Mouse (Mus musculus): ENCODE measurements at regions not wholly inside any gene's neighbourhood (a gene's known extent, or its start where the extent isn't known, plus 50 kb on each side); places are given as distances from the start of the nearest gene placed in this dataset.

DNA sequence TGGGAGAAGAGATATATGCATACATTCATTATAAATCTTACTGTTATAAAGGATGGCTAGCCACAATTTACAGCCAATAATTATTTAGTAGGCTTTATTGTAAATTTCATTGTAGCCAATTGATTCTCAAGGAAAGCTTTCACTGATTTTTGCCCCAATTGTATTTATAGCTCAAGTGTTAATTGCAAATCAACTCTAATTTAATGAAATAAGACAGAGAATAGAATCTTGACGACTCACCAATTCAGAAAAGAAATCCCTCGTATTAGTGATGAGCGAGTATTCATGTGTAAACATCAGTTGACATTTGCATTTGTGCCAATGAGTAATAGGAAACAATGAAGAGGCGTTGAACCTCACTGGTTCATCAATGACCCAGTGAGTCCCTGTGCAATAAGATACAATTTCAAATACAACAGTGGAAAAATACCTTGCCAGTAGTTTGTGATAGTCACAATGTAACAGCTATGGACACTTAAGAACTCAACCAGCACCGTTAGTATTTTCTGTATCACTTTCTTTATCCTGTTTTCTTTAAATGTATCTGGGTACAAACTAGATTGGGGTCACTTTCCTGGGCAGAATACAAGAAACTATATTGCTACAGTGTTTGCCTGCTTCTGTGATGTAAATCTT, 124.6 kb upstream of the Cpsf6 start:
- Histone ChIP-seq H3K27me3 (ENCODE audit: control insufficient read depth, insufficient read depth, low read length) (no peaks in the 10 kb centered on the region), H3K4me2 (replicated peaks; ENCODE audit: low read depth, low read length) (no peak overlapping the region), H3K4me1 (ENCODE audit: control insufficient read depth, insufficient read depth, low read length) (no peaks in the 10 kb centered on the region), H3K27ac (ENCODE audit: low read length) (no peak overlapping the region), H3K9me3 (ENCODE audit: control insufficient read depth, low read depth, low read length) (no peaks in the 10 kb centered on the region), H3K4me3 (ENCODE audit: low read depth, low read length) (no peak overlapping the region), H3K36me3 (ENCODE audit: control insufficient read depth, insufficient read depth, low read length) (no peaks in the 10 kb centered on the region), H3K9ac (replicated peaks; ENCODE audit: low read depth, low read length) (no peak overlapping the region)
- no peak for ATAC-seq (ENCODE audit: insufficient number of reproducible peaks, insufficient read depth, low FRiP score, low read depth)
- WGBS = 76% methylated on average over 5 of the region's 5 CpGs

- no peaks in the 10 kb centered on the region for H3K9me3 ChIP-seq (ENCODE audit: control insufficient read depth, low read depth, low read length)
- H3K27me3 ChIP-seq (ENCODE audit: control insufficient read depth, insufficient read depth, low read length) = no peaks in the 10 kb centered on the region
- H3K27ac ChIP-seq (ENCODE audit: low read length) = no peak overlapping the region
- H3K36me3 ChIP-seq (ENCODE audit: control insufficient read depth, insufficient read depth, low read length) = no peaks in the 10 kb centered on the region
- 73% methylated on average over 22 of the region's 22 CpGs for WGBS
- no peak overlapping the region for H3K4me3 ChIP-seq (ENCODE audit: low read depth, low read length)
- H3K9ac ChIP-seq (replicated peaks; ENCODE audit: low read depth, low read length) = no peak overlapping the region
- H3K4me1 ChIP-seq (ENCODE audit: control insufficient read depth, insufficient read depth, low read length) = no peaks in the 10 kb centered on the region
- ATAC-seq (ENCODE audit: insufficient number of reproducible peaks, insufficient read depth, low FRiP score, low read depth) = no peak
- H3K4me2 ChIP-seq (replicated peaks; ENCODE audit: low read depth, low read length) = no peak overlapping the region
Measured at GRCm38 (mm10) chr10:117503222-117504184, 123.7 kb upstream of the Cpsf6 start.

DNA sequence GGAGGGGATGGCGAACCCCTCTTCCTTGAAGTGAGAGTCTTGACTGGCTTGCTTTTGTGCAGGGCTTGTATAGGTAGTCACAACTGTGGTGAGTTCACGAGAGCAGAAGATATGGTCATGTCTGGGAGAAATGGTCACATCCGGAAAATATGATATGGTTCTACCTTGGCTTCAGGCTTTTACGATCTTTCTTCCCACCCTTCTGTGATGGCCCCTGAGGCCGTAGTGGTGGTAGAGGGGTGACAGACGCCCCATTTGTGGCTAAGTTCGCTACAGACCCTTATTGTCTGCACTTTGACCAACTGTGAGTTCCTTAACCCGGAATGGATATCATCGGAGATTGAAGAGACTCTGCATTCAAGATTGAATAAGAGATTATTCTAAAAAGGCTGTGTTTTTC, 122.9 kb upstream of the Cpsf6 start:
- Histone ChIP-seq H3K4me1 (ENCODE audit: control insufficient read depth, insufficient read depth, low read length) (no peaks in the 10 kb centered on the region), H3K9me3 (ENCODE audit: control insufficient read depth, low read depth, low read length) (no peaks in the 10 kb centered on the region), H3K27me3 (ENCODE audit: control insufficient read depth, insufficient read depth, low read length) (no peaks in the 10 kb centered on the region), H3K4me2 (replicated peaks; ENCODE audit: low read depth, low read length) (no peak overlapping the region), H3K36me3 (ENCODE audit: control insufficient read depth, insufficient read depth, low read length) (no peaks in the 10 kb centered on the region), H3K4me3 (ENCODE audit: low read depth, low read length) (no peak overlapping the region), H3K27ac (ENCODE audit: low read length) (no peak overlapping the region), H3K9ac (replicated peaks; ENCODE audit: low read depth, low read length) (no peak overlapping the region)
- WGBS = 85% methylated on average over 9 of the region's 9 CpGs
- no peak for ATAC-seq (ENCODE audit: insufficient number of reproducible peaks, insufficient read depth, low FRiP score, low read depth)

DNA sequence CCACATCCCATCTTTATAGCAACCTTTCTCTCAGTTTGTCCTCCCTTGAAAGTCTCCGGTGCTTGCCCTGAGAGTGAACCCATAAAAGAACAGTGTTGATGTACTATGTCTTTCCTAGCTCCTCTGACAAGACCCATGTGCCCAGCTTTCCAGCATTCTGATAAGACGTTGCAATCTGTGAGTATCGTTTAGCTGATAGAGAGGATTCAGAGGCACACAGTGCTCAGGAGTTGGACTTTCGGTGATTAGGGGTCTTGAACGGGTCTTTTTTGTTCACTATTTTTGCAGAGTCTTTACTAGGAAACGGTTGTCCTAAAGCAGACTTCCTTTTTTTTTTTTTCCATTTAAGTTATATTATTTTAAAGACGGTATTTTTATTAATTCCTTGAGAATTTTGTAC, 122.3 kb upstream of the Cpsf6 start:
- no peak overlapping the region for H3K4me3 ChIP-seq (ENCODE audit: low read depth, low read length)
- WGBS = 78% methylated on average over 7 of the region's 7 CpGs
- H3K36me3 ChIP-seq (ENCODE audit: control insufficient read depth, insufficient read depth, low read length) = no peaks in the 10 kb centered on the region
- H3K27me3 ChIP-seq (ENCODE audit: control insufficient read depth, insufficient read depth, low read length) = no peaks in the 10 kb centered on the region
- no peak overlapping the region for H3K4me2 ChIP-seq (replicated peaks; ENCODE audit: low read depth, low read length)
- no peaks in the 10 kb centered on the region for H3K9me3 ChIP-seq (ENCODE audit: control insufficient read depth, low read depth, low read length)
- no peak overlapping the region for H3K9ac ChIP-seq (replicated peaks; ENCODE audit: low read depth, low read length)
- H3K4me1 ChIP-seq (ENCODE audit: control insufficient read depth, insufficient read depth, low read length) = no peaks in the 10 kb centered on the region
- H3K27ac ChIP-seq (ENCODE audit: low read length) = no peak overlapping the region
- ATAC-seq (ENCODE audit: insufficient number of reproducible peaks, insufficient read depth, low FRiP score, low read depth) = no peak

DNA sequence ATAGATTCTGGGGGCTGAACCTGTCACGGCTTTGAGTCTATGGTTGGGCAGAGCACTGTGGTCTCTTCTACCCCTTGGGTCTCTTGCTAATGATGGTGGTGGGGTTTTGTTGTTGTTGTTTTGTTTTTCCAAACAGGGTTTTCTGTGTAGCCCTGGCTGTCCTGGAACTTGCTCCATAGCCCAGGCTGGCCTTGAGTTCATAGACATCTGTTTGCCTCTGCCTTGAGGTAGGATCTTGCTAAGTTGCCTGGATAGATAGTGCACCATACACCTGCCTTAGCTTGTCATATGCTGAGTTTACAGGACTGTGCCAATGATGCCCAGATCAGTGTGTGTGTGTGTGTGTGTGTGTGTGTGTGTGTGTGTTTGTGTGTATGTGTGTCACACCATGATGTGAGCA, 121.6 kb upstream of the Cpsf6 start:
- WGBS = 92% methylated on average over 1 of the region's 1 CpGs
- Histone ChIP-seq H3K36me3 (ENCODE audit: control insufficient read depth, insufficient read depth, low read length) (no peaks in the 10 kb centered on the region), H3K9me3 (ENCODE audit: control insufficient read depth, low read depth, low read length) (no peaks in the 10 kb centered on the region), H3K4me1 (ENCODE audit: control insufficient read depth, insufficient read depth, low read length) (no peaks in the 10 kb centered on the region), H3K4me3 (ENCODE audit: low read depth, low read length) (no peak overlapping the region), H3K4me2 (replicated peaks; ENCODE audit: low read depth, low read length) (no peak overlapping the region), H3K27me3 (ENCODE audit: control insufficient read depth, insufficient read depth, low read length) (no peaks in the 10 kb centered on the region), H3K27ac (ENCODE audit: low read length) (no peak overlapping the region), H3K9ac (replicated peaks; ENCODE audit: low read depth, low read length) (no peak overlapping the region)
- ATAC-seq (ENCODE audit: insufficient number of reproducible peaks, insufficient read depth, low FRiP score, low read depth) = no peak

DNA sequence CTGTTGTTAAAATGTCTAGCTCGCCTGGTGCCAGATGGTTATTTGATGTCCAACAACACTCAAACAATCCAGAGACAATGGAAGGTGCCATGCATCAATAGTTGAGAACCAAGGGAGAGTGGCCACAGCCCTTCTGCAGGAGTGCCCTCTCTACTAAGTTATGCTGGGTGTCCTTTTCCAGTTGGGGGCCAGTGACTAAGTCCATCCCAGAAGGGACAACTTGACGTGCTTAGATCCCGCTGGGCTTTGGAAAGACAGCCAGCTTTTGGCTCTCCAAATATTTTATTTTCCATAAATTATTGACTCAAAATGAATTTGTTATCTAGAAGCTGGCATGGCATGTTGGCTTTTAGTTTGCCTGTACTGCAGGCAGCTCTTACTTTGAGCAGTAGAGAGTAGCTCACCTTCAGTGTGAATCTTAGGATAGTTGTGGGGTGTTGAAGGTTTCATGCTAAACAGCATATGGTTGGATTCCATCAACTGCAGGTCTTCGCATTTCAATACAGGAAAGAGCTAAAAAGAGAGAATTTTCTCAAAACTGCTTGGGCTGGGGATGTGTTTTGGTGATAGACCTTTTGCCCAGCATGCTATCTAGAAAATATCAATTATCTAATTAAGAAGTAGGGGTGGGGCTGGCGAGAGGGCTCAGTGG, 120.8 kb upstream of the Cpsf6 start:
- Histone ChIP-seq H3K27me3 (ENCODE audit: control insufficient read depth, insufficient read depth, low read length) (no peaks in the 10 kb centered on the region), H3K9ac (replicated peaks; ENCODE audit: low read depth, low read length) (no peak overlapping the region), H3K4me1 (ENCODE audit: control insufficient read depth, insufficient read depth, low read length) (no peaks in the 10 kb centered on the region), H3K4me2 (replicated peaks; ENCODE audit: low read depth, low read length) (no peak overlapping the region), H3K4me3 (ENCODE audit: low read depth, low read length) (no peak overlapping the region), H3K9me3 (ENCODE audit: control insufficient read depth, low read depth, low read length) (no peaks in the 10 kb centered on the region), H3K36me3 (ENCODE audit: control insufficient read depth, insufficient read depth, low read length) (no peaks in the 10 kb centered on the region), H3K27ac (ENCODE audit: low read length) (no peak overlapping the region)
- WGBS = 89% methylated on average over 5 of the region's 5 CpGs
- ATAC-seq (ENCODE audit: insufficient number of reproducible peaks, insufficient read depth, low FRiP score, low read depth) = no peak

- no peak overlapping the region for H3K27ac ChIP-seq (ENCODE audit: low read length)
- H3K4me3 ChIP-seq (ENCODE audit: low read depth, low read length) = no peak overlapping the region
- no peaks in the 10 kb centered on the region for H3K36me3 ChIP-seq (ENCODE audit: control insufficient read depth, insufficient read depth, low read length)
- no peak overlapping the region for H3K4me2 ChIP-seq (replicated peaks; ENCODE audit: low read depth, low read length)
- no peaks in the 10 kb centered on the region for H3K9me3 ChIP-seq (ENCODE audit: control insufficient read depth, low read depth, low read length)
- WGBS = 82% methylated on average over 6 of the region's 6 CpGs
- H3K27me3 ChIP-seq (ENCODE audit: control insufficient read depth, insufficient read depth, low read length) = no peaks in the 10 kb centered on the region
- no peak for ATAC-seq (ENCODE audit: insufficient number of reproducible peaks, insufficient read depth, low FRiP score, low read depth)
- no peak overlapping the region for H3K9ac ChIP-seq (replicated peaks; ENCODE audit: low read depth, low read length)
- no peaks in the 10 kb centered on the region for H3K4me1 ChIP-seq (ENCODE audit: control insufficient read depth, insufficient read depth, low read length)
Measured at GRCm38 (mm10) chr10:117499864-117500453, 120.1 kb upstream of the Cpsf6 start.

DNA sequence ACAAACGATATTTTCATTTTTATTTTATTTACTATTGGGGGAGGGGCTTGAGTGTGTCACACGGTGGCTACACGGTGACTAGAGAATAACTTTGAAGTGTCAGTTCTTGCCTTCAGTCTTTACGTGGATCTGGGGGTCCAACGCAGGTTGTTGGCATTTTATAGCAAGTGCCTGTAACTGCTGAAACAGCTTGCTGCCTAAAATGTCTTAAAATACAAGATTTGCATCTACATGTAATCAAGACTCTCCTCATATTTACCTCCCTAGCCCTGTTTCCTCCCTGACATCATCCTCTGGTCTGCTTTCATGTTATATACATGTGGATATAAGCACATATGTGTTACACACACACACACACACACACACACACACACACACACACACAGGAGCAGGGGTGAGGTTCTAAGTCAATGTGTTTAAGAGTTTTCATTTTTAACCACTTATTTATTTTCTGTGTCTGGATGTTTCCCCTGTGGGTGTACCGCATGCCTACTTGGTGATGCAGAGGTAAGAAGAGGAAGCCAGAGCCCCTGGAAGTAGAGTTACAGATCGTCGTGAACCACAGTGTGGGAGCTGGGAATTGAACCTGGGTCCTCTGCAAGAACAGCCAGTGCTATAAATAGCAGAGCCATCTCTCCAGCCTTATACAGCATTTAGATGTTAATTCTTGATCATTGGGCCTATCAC, 119.5 kb upstream of the Cpsf6 start:
- no peak for ATAC-seq (ENCODE audit: insufficient number of reproducible peaks, insufficient read depth, low FRiP score, low read depth)
- Histone ChIP-seq H3K27ac (ENCODE audit: low read length) (no peak overlapping the region), H3K9ac (replicated peaks; ENCODE audit: low read depth, low read length) (no peak overlapping the region), H3K9me3 (ENCODE audit: control insufficient read depth, low read depth, low read length) (no peaks in the 10 kb centered on the region), H3K4me2 (replicated peaks; ENCODE audit: low read depth, low read length) (no peak overlapping the region), H3K4me3 (ENCODE audit: low read depth, low read length) (no peak overlapping the region), H3K36me3 (ENCODE audit: control insufficient read depth, insufficient read depth, low read length) (no peaks in the 10 kb centered on the region), H3K27me3 (ENCODE audit: control insufficient read depth, insufficient read depth, low read length) (no peaks in the 10 kb centered on the region), H3K4me1 (ENCODE audit: control insufficient read depth, insufficient read depth, low read length) (no peaks in the 10 kb centered on the region)
- 88% methylated on average over 8 of the region's 8 CpGs for WGBS

All from stomach, embryonic 14.5 days (tissue).